Comparison of ENCODE assay signal across 12 mouse cellular contexts in the genomic region with DNA sequence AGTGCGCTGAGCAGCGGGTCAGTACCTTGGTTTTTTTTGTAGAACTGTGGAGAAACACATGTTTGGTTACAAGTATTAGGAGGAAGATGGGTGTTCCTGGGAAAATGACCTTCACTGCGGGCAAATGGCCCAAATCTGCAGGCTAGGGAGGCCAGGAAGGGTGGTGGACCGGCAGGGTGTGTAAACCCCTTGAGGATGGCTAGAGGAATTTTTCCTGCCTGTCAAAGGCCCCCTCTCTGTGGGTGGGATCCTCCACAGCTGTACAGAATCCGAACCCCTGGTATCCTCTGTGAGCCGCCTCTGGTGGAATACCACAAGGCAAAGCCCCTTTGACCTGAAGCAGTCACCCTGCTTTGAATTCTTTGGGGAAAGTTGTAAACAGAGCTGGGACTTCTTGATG.
A peak's percentile ranks its signal among the peaks of the same experiment; 100 is the strongest.
DNase-seq lines count a peak whose midpoint lies in the region; ATAC-seq and TF ChIP-seq lines count a peak whose summit lies in the region.
"Had no signal": no experiment of that assay in that cellular context is flagged by ENCODE, and none has a peak within 500 bp of the region (broad histone marks: within the 10 kb centered on the region; RNA-seq: fewer than 3 reads in every experiment).

No protein-coding gene starts in this region.

- WGBS in kidney, embryonic 14.5 days: 50% methylated on average over 6 of the region's 6 CpGs
- 72% methylated on average over 6 of the region's 6 CpGs for WGBS in heart, postnatal 0 days

- H3K27me3 ChIP-seq in kidney, embryonic 14.5 days (ENCODE audit: control insufficient read depth, insufficient read depth, low read length): no peaks in the 10 kb centered on the region
- no peaks in the 10 kb centered on the region for H3K27me3 ChIP-seq in heart, postnatal 0 days (ENCODE audit: control insufficient read depth, insufficient read depth, low read length)
- H3K27me3 ChIP-seq: embryonic facial prominence, embryonic 15.5 days; midbrain, embryonic 12.5 days had no signal

- H3K4me1 ChIP-seq in kidney, embryonic 14.5 days (ENCODE audit: control insufficient read depth, insufficient read depth, low read length): peaks cover 7% of the 10 kb centered on the region; the same call in 1 of the 2 replicates
- H3K4me1 ChIP-seq in heart, postnatal 0 days (ENCODE audit: control insufficient read depth, insufficient read depth): peaks cover 17% of the 10 kb centered on the region
- H3K4me1 ChIP-seq: embryonic facial prominence, embryonic 15.5 days; midbrain, embryonic 12.5 days had no signal

- TF ChIP-seq EP300 in heart, postnatal 0 days (IDR thresholded peaks at IDR 0.05; ENCODE audit: low read depth): no peak

- no peak overlapping the region for H3K9ac ChIP-seq in kidney, embryonic 14.5 days (ENCODE audit: low read depth, low read length)
- no peak overlapping the region for H3K9ac ChIP-seq in heart, postnatal 0 days (replicated peaks; ENCODE audit: low read depth, low read length)
- H3K9ac ChIP-seq: embryonic facial prominence, embryonic 15.5 days; midbrain, embryonic 12.5 days had no signal

- DNase-seq in kidney, postnatal 14 days: no peak
- peak; percentile 44 for DNase-seq in urinary bladder, postnatal 14 days (ENCODE audit: low spot score)
- DNase-seq in urinary bladder, postnatal 10 days (ENCODE audit: low spot score): no peak
- DNase-seq in heart, postnatal 0 days (ENCODE audit: low spot score): no peak
- DNase-seq in urinary bladder, postnatal 4 days (ENCODE audit: low spot score in 2 of 2): peak; percentile 64 to 72
- no peak for DNase-seq in retina, postnatal 1 day
- DNase-seq: cerebellum, adult 2 months had no signal

- ATAC-seq in kidney, embryonic 14.5 days (ENCODE audit: low FRiP score, low TSS enrichment): peak; percentile 62; the same call in 1 of the 2 replicates
- no peak; the same call in 1 of the 2 replicates for ATAC-seq in heart, postnatal 0 days (ENCODE audit: insufficient read depth, low read depth)
- no peak for ATAC-seq in CD4-positive, CD25-positive, alpha-beta regulatory T cell, adult 4 months
- ATAC-seq: hindbrain, postnatal 0 days had no signal

- no peaks in the 10 kb centered on the region for H3K36me3 ChIP-seq in kidney, embryonic 14.5 days (ENCODE audit: control insufficient read depth, insufficient read depth, low read length)
- H3K36me3 ChIP-seq in heart, postnatal 0 days (replicated peaks; ENCODE audit: control insufficient read depth, insufficient read depth, low read length): no peaks in the 10 kb centered on the region
- H3K36me3 ChIP-seq: embryonic facial prominence, embryonic 15.5 days; midbrain, embryonic 12.5 days had no signal

- H3K27ac ChIP-seq in kidney, embryonic 14.5 days (ENCODE audit: low read depth, low read length): peak overlapping the region; percentile 38; the same call in 1 of the 2 replicates
- peak overlapping the region; percentile 57 for H3K27ac ChIP-seq in heart, postnatal 0 days (ENCODE audit: low read depth)
- H3K27ac ChIP-seq: embryonic facial prominence, embryonic 15.5 days; hindbrain, postnatal 0 days; midbrain, embryonic 12.5 days had no signal

- H3K4me2 ChIP-seq in kidney, embryonic 14.5 days (replicated peaks; ENCODE audit: low read depth, low read length): no peak overlapping the region
- H3K4me2 ChIP-seq in heart, postnatal 0 days (ENCODE audit: low read depth, low read length): no peak overlapping the region
- H3K4me2 ChIP-seq: embryonic facial prominence, embryonic 15.5 days; midbrain, embryonic 12.5 days had no signal

- H3K9me3 ChIP-seq in kidney, embryonic 14.5 days (ENCODE audit: control insufficient read depth, low read length): no peaks in the 10 kb centered on the region
- H3K9me3 ChIP-seq in heart, postnatal 0 days (replicated peaks; ENCODE audit: control insufficient read depth, low read length): no peaks in the 10 kb centered on the region
- H3K9me3 ChIP-seq: embryonic facial prominence, embryonic 15.5 days; midbrain, embryonic 12.5 days had no signal

- TF ChIP-seq CTCF in heart, postnatal 0 days (IDR thresholded peaks at IDR 0.05; ENCODE audit: low read depth): no peak

- no peak overlapping the region for H3K4me3 ChIP-seq in kidney, embryonic 14.5 days (ENCODE audit: low read length)
- no peak overlapping the region for H3K4me3 ChIP-seq in heart, postnatal 0 days (ENCODE audit: low read depth, low read length)
- H3K4me3 ChIP-seq: embryonic facial prominence, embryonic 15.5 days; midbrain, embryonic 12.5 days had no signal

Comparison
In these comparisons a context has a peak if more than half of its experiments do, and no peak if none do; other contexts are left out.
1. DNase-seq: peak in urinary bladder, postnatal 14 days (single experiment) and urinary bladder, postnatal 4 days (2 of 2); none in kidney, postnatal 14 days (single experiment), urinary bladder, postnatal 10 days (single experiment), heart, postnatal 0 days (single experiment) and retina, postnatal 1 day (single experiment).